Mouse (Mus musculus) G1E-ER4 (cell line): Measurements from ENCODE around the gene Ncf2. TPM values are rescaled to one million over a fixed set of nuclear protein-coding genes. Genes with fewer than 3 reads are reported as not detected.

ENCODE experiments used
- GATA1 ChIP-seq: IDR thresholded peaks from one replicate; pipeline ENCODE4 v1.8.0; 2012; ENCODE audit warnings: low read length, inconsistent platforms
- polyA plus RNA-seq: library from polyadenylated mRNA; stranded (reverse); fragments of >175 nt; gene quantifications from 2 replicates; pipeline ENCODE4 v1.2.3, GENCODE M21; 2012

The Ncf2 gene
- polyA plus RNA-seq, 1 experiment = 0.23 TPM

DNA sequence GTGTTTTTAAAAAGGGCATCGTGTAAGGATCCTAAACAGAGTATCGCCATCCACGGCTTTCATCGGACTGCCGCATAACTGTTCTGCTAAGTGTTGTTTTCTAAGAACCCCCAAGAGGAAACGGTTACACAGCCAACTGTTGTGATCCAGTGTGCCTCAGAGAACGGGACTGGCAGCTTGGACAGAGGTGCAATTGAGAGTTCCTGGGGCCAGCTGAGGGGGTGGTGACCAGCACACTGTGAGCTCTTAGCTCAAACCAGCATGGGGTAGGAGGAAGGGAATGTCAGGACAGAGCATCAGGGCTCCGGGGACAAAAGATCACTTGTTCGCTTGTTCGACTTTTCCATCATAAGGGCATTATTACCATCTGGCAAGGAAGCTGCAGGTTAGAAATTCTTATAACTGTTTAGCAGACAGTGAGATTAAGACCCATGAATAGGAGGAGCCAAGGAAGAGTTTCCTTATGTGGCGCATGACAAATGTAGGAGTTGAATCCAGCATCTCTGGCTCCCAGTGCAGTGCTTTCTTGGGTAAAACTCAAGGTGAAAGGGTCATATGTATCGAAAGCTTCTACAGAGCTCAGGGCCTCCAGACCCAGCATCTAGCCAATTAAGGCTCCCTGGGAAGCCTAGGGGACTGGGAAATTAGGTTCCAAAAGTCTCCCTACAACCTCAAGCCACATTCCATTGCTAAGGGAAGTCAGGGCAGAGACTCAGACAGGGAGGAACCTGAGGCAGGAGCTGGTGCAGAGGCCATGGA, 7.1 kb upstream of the Ncf2 start:
- TF ChIP-seq GATA1 = no peak

DNA sequence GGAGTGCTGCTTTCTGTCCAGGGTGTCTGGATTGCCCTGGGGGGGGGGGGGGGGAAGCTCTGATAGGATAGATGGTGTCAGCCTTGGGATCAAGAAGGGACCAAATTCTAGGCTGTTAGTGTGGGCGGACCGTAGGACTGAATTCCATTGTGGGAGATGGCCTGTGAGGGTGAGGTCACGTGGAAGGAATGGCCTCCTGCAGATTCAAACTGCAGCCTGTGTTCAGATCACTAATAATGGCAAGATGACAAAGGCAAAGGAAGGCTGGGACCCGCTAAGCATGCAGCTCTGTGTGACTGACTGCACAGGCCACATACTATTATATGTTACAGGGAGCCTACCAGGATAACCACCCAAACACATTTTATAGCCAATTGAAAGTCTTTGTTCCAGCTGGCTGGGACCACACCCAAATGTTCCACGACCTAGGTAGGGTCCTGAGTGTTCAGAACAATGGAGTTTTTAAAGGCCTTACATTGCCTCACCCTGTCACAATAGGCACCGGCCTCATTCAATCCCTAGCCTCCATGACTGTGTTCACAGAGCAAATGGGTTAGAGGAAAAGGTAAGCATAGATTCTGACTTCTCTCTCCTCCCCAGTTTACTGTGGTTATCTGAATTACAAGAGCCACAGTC, 6.4 kb upstream of the Ncf2 start:
- no peak for TF ChIP-seq GATA1

DNA sequence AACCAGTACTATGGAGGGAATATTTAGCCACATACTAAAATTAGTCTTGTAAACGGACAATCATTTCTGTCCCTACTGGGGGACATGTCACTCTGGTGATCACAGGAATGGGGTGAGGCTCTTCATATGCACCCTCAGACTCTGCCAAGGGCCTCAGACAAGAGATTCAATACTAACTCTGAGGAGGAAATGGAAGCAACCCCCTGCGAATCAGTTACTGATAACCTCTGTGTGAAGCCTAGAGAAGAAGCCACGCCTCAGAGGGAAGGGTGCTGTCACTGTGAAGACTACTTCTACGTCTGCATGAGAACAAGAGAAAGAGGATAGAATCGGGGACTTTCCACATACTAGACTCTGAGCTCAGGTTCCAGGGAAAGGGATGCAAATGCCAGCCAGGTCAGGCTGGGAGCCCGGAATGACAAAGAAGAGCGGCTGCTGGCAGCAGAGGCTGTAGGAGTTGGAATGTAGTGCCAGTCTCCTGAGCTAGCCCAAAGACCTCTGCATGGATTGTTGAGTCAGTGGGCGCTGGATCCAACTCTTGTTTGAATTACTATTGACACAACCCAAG, 4.2 kb upstream of the Ncf2 start:
- TF ChIP-seq GATA1 = no peak

DNA sequence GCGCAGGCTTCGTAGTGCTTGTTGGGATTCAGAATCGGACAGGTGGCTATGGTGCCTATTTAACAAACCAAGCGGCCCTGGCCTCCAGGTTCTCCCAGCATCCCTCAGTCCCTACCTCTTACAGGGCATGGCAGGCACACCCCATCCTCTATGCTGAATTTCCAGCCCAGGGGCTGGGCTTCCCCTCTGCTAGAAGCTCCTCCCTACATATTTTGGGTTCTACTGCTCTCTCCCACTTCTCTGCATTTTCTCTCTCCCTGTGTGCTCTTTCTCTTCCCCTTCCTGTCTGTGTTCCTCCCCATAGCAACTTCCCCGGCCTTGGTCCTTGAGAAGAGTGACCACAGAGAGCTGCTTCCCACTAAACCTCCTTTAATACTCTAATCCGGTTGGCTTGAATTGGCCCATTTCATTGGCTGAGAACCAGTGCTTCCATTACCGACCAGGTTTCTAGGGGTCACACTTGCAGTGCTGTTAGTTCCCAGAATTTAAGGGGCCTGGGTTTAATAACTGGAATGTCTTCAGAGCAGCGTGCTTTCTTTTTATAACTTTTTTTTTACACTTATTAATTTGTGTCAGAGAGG, 3.2 kb upstream of the Ncf2 start:
- no peak for TF ChIP-seq GATA1

DNA sequence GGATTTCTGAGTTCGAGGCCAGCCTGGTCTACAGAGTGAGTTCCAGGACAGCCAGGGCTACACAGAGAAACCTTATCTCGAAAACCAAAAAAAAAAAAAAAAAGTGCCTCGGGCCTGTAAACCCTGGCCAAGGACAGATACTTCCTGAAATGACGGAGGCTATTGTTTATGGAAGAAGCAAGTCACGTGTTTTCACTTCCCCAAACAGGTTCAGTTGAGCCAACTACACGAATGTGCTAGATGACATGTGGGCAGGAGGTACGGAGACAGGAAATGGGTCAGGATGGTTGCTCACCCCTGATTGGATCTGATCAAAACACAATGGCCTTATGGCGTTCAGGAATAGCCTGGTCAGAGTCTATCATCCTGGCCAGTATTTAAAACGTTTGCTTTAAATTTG, 1.9 kb upstream of the Ncf2 start:
- no peak for TF ChIP-seq GATA1

DNA sequence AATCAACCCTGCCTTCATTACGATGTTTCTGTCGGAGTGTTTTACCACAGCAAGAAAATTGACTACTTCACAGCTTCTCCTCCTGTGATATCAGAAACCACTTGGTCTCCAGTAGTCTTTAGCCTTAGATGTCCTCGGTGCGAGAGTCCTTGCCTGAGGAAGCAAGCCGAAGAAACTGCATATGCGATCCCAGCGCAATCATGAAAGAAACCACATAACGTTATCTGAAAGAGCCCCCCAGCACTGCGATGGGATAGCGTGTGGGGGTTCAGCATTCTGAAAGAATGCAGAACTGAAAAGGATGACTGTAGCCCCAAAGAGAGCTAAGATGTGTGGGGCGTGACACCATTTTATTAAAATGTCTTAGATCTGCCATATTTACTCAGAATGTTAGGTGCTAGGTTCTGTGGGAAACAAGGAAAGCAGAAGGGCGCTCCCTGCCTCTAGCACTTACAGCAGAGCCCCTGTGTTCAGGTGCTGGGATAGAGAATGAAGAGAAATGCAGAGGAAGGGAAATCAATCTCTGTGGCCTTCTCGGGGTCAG, 711 bp downstream of the Ncf2 start:
- TF ChIP-seq GATA1 = no peak

DNA sequence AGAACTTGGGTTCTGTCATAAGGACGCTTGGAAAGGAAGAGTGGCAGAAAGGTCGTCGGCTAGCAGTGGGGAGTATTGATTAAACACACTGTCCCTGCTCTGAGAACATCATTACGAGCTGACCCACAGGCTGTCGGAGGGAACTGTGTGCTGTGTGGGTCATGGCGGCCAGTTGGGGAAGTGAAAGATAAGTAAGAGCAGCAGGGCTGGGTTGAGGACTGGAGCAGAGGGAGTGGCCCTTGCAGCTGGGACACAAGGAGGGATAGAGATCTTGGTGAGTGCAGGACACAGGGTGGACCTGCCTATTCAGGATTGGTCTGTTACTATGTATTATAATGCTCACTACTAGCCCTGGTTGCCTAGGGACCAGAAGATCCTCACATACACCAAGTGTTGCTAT, 4.9 kb downstream of the Ncf2 start:
- no peak for TF ChIP-seq GATA1

DNA sequence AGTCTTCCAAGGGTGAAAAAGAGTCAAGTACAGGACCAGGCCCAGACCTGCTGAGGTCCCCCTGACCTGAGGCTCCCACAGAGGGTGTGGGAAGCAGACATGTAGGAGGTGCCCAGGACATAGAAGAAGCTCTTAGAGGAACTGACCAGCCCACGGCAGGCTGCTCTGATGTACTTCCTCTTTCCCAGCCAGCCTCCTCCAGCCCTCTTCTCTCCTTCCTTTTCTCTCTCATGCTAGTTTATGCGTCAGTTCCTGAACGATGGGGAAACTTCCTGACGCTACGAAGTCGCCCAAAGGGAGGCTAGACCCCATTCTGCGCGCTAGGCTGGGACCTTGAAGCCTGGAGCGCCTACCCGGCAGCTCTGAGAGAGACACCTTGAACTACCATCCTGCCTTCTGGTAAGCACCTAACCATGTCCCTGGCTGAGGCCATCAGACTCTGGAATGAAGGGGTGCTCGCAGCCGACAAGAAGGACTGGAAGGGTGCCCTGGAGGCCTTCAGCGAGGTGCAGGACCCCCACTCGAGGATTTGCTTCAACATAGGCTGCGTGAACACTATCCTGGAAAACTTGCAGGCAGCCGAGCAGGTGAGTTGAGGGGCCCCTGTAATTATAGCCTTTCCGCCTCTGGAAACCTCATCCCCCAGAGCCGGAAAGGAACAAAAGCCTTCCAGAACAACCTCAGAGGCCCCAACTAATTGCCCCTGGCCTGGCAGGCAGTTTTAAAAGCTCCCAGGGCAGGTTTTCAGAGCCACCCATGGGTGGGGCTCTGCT, 7.8 kb downstream of the Ncf2 start:
- no peak for TF ChIP-seq GATA1

DNA sequence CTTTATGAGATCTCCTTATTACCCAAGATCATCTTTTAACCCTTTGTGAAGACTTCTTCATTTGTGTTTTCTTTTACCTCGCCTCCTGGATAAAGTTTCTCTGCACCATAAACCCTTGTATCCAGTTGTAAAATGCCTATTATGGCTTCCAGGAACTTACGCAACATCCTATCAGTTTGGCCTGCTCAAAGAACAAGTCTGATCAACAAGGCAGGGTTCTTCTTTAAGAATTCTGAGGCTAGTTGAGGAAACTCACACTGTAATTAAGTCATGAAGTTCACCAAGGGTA, 8.3 kb downstream of the Ncf2 start:
- TF ChIP-seq GATA1 = no peak

DNA sequence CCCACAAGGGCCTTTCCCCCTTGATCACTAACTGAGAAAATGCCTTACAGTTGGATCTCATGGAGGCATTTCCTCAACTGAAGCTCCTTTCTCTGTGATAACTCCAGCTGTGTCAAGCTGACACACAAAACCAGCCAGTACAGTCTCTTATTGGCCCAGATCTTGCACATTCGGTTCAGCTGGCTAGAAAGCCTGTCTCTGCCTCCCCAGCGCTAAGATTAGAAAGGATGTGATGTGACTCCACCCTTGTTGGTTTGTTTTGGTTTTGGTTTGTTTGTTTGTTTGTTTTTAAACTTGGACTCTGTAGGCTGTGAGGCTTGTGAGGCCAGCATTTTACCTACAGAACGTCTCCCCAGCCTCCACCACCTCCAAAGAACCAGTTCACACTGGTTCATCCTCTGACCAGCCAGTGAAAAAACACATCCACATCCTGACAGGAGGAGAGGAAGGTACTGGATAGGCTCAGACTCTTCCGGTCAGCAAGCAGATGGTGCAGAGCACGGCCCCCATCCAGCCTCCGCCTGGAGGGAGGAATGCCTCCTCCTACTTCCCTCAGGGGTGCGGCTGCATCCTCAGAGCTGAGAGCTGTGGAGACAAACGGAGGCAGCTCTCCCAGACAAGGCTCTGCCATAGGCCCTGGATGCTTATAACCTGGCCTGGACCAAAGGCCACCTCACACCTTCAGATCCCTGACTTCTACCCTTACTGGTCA, 9.7 kb downstream of the Ncf2 start:
- no peak for TF ChIP-seq GATA1

DNA sequence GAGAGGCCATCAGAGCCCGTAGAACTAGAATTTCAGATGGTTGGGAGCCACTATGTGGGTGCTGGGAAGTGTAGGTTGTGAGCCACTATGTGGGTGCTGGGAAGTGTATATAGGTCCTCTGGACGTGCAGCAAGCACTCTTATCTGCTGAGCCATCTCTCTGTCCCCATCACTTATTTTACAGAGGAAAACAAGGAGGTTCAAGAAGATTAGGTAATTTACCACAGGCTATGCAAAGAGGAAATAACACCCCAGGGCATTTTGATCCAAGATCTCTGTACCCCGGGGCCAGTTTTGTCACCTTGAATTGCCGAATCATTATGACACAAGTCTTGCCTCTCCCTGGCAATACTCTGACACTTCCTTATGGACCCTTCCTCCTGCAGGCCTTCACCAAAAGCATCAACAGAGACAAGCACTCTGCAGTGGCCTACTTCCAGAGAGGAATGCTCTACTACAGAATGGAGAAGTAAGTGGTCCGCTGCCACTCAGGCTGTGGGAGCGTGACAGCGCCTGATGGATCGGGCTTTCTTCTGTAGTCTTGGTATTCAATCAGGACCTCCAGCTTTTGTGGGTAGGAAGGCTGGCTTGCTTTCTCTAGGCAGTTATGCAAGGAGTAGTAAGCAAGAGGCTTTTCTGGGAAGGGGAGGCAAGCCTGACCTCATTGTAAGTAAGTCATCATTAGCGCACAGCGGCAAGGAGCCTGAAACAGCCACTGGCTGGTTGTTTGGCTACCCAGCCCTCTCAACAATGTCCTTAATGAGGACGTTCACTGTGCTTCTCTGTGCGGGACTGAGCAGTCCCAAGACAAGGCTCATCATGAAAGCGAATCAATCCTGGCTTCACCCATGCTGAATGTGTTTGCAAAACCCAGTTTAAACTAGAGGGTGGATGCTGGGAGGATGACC, 10.8 kb downstream of the Ncf2 start:
- TF ChIP-seq GATA1 = no peak

DNA sequence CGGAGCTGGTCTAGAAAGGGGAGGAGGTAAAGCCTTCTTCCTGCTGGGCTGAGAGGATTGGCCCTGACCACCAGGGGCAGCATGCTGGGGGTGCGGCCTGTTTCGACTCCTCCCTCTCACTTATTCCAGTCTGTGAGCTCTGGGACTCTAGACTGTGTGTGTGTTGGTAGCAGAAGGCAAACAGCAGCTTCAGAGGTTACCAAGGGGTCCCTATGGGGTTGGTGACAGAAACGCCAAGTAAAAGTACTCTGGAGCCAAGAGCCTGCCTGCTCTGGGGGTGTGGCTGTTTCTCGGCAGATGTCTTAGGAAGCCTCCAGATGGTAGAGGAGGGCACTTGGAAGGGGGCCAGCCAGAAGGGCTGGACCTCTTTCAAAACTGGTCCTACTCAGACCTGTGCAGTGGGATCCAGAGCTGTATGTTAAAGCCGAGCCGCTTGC, 15.3 kb downstream of the Ncf2 start:
- TF ChIP-seq GATA1 = no peak

DNA sequence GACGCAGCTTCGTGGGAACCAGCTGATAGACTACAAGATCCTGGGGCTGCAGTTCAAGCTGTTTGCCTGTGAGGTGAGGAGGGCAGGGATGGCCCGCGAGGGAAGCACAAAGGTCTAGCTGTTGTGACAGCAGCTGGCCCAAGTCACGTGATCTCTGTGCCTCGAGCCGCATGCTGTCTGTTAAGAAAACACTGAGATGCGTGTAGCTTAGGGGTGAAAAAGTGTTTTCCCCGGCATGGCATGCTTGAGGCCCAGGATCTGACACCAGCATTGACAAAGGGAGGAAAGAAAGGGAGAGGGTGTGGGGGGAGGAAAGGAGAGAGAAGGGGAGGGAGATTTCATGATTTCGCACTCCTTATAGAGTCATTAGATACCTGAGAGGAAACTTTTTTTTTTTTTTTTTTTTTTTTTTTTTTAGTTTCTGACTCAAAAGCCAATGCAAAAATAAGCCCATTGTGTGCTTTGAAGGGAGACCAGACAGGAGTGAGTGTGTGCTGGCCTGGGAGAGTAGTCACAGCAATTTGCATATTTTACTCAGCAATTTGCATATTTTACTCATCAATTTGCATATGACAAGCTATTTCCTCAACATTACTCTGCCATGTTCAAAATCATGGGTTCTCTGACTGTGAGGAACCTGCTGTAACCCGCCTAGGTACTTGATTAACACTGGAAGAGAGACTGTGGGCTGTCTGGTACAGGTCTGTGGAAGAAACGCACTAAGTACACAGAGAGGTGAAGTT, 17.2 kb downstream of the Ncf2 start:
- no peak for TF ChIP-seq GATA1

DNA sequence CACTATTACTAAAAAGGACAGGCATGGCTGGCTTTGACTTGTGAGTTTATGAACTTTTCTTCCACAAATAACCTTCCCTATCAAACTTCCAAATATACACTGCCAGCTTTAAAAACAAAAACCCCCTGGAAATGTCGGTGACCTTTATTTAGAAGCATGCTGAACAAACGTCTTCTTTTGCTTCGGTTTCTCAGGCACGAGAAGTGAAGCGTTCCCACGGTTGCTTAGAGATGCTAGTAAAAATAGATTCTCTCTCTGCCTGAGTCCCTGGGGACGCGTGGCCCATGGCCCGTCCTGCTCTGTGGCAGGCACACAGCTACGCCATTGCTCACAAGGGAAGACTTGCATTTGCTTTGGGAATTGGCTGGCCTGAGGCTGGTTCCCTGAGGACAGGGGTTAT, 17.8 kb downstream of the Ncf2 start:
- no peak for TF ChIP-seq GATA1
